ENCODE assay signal across 9 mouse cellular contexts in the genomic region with DNA sequence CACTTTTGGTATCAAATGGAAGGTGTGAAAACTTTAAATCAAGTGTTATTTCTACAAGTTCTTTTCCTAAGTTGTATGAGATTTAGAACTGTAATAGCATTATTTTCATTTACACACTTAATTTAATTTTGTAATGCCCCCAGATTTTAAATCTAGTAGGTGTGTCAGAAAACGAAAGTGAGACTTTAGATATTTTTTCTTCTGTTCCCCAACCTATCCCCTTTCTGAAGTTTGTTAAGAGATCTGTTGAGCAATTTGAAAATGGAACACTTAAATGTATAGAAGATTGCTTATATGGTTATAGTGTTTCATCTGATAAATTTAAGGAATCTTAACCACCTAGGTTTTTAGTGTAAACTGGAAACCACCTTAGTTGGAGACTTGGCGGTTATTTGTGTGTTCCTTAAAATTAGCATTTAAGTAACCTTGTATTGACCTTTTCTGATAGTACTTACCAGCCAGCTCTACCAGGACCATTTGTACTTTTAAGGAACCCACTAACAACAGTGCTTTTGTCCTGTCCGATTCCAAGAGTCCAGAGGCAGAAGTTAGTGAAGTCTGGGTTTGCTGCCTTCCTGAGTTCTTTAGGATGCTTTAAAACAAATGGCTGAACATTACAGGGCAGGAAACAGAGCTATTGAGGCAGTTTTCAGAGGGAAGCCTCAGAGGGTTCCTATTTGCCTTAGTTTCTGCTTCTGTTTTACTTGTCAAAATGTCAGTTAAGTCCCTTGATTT. TPM values are rescaled to one million over a fixed set of nuclear protein-coding genes. Genes with fewer than 3 reads are reported as not detected.
DNase-seq lines count a peak whose midpoint lies in the region; ATAC-seq lines count a peak whose summit lies in the region.
"Had no signal": no experiment of that assay in that cellular context is flagged by ENCODE, and none has a peak within 500 bp of the region (broad histone marks: within the 10 kb centered on the region; RNA-seq: fewer than 3 reads in every experiment).

No protein-coding gene starts in this region.

- H3K27ac ChIP-seq in kidney, embryonic 15.5 days: no peak overlapping the region
- H3K27ac ChIP-seq in embryonic facial prominence, embryonic 10.5 days (replicated peaks): no peak overlapping the region
- no peak overlapping the region for H3K27ac ChIP-seq in hindbrain, embryonic 14.5 days
- H3K27ac ChIP-seq in midbrain, embryonic 13.5 days: no peak overlapping the region

- 0 out of 2 replicates have a peak, but pooled peaks cover 3% of the 10 kb centered on the region for H3K36me3 ChIP-seq in kidney, embryonic 15.5 days
- H3K36me3 ChIP-seq in embryonic facial prominence, embryonic 10.5 days (replicated peaks): peaks cover 20% of the 10 kb centered on the region
- no peaks in the 10 kb centered on the region for H3K36me3 ChIP-seq in hindbrain, embryonic 14.5 days (replicated peaks; ENCODE audit: control insufficient read depth, insufficient read depth)
- H3K36me3 ChIP-seq in midbrain, embryonic 13.5 days: 0 out of 2 replicates have a peak, but pooled peaks cover 2% of the 10 kb centered on the region

- H3K4me1 ChIP-seq in kidney, embryonic 15.5 days: peaks cover 13% of the 10 kb centered on the region
- peaks cover 18% of the 10 kb centered on the region for H3K4me1 ChIP-seq in embryonic facial prominence, embryonic 10.5 days
- H3K4me1 ChIP-seq in hindbrain, embryonic 14.5 days (replicated peaks; ENCODE audit: control insufficient read depth, insufficient read depth, low read length): peaks cover 14% of the 10 kb centered on the region
- peaks cover 21% of the 10 kb centered on the region for H3K4me1 ChIP-seq in midbrain, embryonic 13.5 days (replicated peaks)

- 29% methylated on average over 3 of the region's 3 CpGs for WGBS in kidney, embryonic 15.5 days
- 29% methylated on average over 3 of the region's 3 CpGs for WGBS in embryonic facial prominence, embryonic 10.5 days
- WGBS in hindbrain, embryonic 14.5 days: 33% methylated on average over 3 of the region's 3 CpGs
- 38% methylated on average over 3 of the region's 3 CpGs for WGBS in midbrain, embryonic 13.5 days

- H3K9me3 ChIP-seq in kidney, embryonic 15.5 days (replicated peaks): no peaks in the 10 kb centered on the region
- no peaks in the 10 kb centered on the region for H3K9me3 ChIP-seq in embryonic facial prominence, embryonic 10.5 days
- no peaks in the 10 kb centered on the region for H3K9me3 ChIP-seq in hindbrain, embryonic 14.5 days (ENCODE audit: control insufficient read depth, low read length)
- H3K9me3 ChIP-seq in midbrain, embryonic 13.5 days: peaks cover 2% of the 10 kb centered on the region; the same call in 1 of the 2 replicates

- no peak for DNase-seq in kidney, postnatal 36 days
- DNase-seq in embryonic facial prominence, embryonic 10.5 days (ENCODE audit: low spot score): no peak
- no peak for DNase-seq in hindbrain, embryonic 14.5 days (ENCODE audit: low spot score)
- no peak for DNase-seq in adrenal gland, postnatal 25 days
- no peak for DNase-seq in urinary bladder, adult 2 months (ENCODE audit: low spot score)
- DNase-seq: gastrocnemius, postnatal 14 days had no signal

- peak overlapping the region; percentile 22 for H3K4me3 ChIP-seq in kidney, embryonic 15.5 days (replicated peaks)
- H3K4me3 ChIP-seq in embryonic facial prominence, embryonic 10.5 days: peak overlapping the region; percentile 94
- H3K4me3 ChIP-seq in hindbrain, embryonic 14.5 days (replicated peaks; ENCODE audit: low read length): peak overlapping the region; percentile 20
- peak overlapping the region; percentile 31 for H3K4me3 ChIP-seq in midbrain, embryonic 13.5 days (replicated peaks)

- H3K4me2 ChIP-seq in kidney, embryonic 15.5 days: peak overlapping the region; percentile 51
- peak overlapping the region; percentile 43 for H3K4me2 ChIP-seq in hindbrain, embryonic 14.5 days (replicated peaks)
- H3K4me2 ChIP-seq in midbrain, embryonic 13.5 days (replicated peaks): peak overlapping the region; percentile 53

- no peak overlapping the region for H3K9ac ChIP-seq in kidney, embryonic 15.5 days
- H3K9ac ChIP-seq in hindbrain, embryonic 14.5 days: no peak overlapping the region
- peak overlapping the region; percentile 42 for H3K9ac ChIP-seq in midbrain, embryonic 13.5 days (replicated peaks)

- no peak for ATAC-seq in kidney, embryonic 15.5 days (replicated peaks; ENCODE audit: low FRiP score)
- ATAC-seq in hindbrain, embryonic 14.5 days (ENCODE audit: low FRiP score): no peak
- ATAC-seq in midbrain, embryonic 13.5 days: no peak
- no peak for ATAC-seq in megakaryocyte progenitor cell, adult 5-6 weeks (replicated peaks; ENCODE audit: poor library complexity)

- H3K27me3 ChIP-seq in kidney, embryonic 15.5 days: no peaks in the 10 kb centered on the region
- no peaks in the 10 kb centered on the region for H3K27me3 ChIP-seq in embryonic facial prominence, embryonic 10.5 days (replicated peaks; ENCODE audit: low read depth, poor library complexity, severe bottlenecking)
- H3K27me3 ChIP-seq in hindbrain, embryonic 14.5 days (ENCODE audit: control insufficient read depth, insufficient read depth, low read length): no peaks in the 10 kb centered on the region
- no peaks in the 10 kb centered on the region for H3K27me3 ChIP-seq in midbrain, embryonic 13.5 days

RNA-seq across cellular contexts. Expression of gene Peli1, which starts 2.2 kb away (rescaled TPM):
- polyA plus RNA-seq in kidney, embryonic 15.5 days (2015; fragmentation: Nextera tagmentation; extraction: Ambion mirVana): 44.3 and 45.4 TPM in 2 replicates
- polyA plus RNA-seq in embryonic facial prominence, embryonic 10.5 days (2016; fragmentation: Nextera tagmentation; extraction: Ambion mirVana): 63.9 and 68.7 TPM in 2 replicates
- 82.6 and 85.0 TPM in 2 replicates for polyA plus RNA-seq in hindbrain, embryonic 14.5 days (2014; fragmentation: Nextera tagmentation; extraction: Ambion mirVana)
- 92.6 and 102 TPM in 2 replicates for polyA plus RNA-seq in midbrain, embryonic 13.5 days (2015; fragmentation: Nextera tagmentation; extraction: Ambion mirVana)
- 18.0 and 19.0 TPM in 2 replicates for total RNA-seq in adrenal gland, postnatal 25 days (2021)
- 27.4 and 30.9 TPM in 2 replicates for polyA plus RNA-seq in urinary bladder, adult 2 months (2012; rRNA removed)
- 18.1 and 21.1 TPM in 2 replicates for total RNA-seq in megakaryocyte progenitor cell, adult 5-6 weeks (2015)
- total RNA-seq in megakaryocyte progenitor cell, adult 5-6 weeks (2017): 11.2 and 14.1 TPM in 2 replicates

Comparison
In these comparisons a context has a peak if more than half of its experiments do, and no peak if none do; other contexts are left out.
1. H3K4me3 ChIP-seq: peak in every context shown above with its lines; median percentile 94 in embryonic facial prominence, embryonic 10.5 days; 31 in midbrain, embryonic 13.5 days; 22 in kidney, embryonic 15.5 days; 20 in hindbrain, embryonic 14.5 days.